Mouse (Mus musculus): ENCODE data around the gene Ell. TPM values are rescaled to one million over a fixed set of nuclear protein-coding genes. Genes with fewer than 3 reads are reported as not detected.

Ell gene
- 21.8 and 22.2 TPM in 2 replicates for polyA plus RNA-seq (2014; fragmentation: Nextera tagmentation; extraction: Ambion mirVana)

DNA sequence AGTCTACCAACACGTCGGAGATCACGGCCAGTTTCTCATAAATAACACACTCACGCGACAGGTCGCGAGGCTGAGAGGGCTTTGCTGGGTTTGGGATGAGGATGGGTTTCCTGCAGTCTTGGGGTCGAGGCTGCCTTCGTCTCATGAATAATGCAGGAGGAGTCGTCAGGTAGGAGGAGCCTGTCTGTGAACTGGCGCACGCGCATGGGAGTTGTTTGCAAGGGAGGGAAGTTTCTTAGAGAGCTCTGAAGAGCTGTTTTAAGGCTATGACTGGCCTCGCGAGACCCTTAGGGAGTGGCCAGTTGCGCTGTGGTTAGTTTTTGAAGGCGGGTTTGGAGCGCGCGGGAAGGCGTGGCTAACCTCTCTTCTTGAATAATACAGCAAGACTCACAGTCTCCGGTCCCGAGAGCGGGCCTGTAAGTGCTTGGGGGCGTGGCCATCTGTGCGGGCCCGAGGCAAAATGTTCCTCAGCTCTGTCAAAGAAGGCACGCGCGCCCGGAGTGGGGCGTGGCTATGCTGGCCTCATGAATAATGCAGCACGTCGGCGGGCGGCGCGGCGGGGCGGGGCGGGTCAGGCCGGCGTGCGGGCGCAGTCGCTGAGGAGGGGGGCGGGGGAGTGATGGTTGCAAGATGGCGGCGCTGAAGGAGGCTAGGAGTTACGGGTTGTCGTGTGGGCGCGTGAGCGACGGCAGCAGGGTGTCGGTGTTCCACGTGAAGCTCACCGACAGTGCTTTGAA lies at the start of gene Ell:
Ell (plus strand) TSS at position 381 of the 737 bp plus-strand sequence.
- H3K27me3 ChIP-seq (ENCODE audit: control insufficient read depth, insufficient read depth, low read length) = no peaks in the 10 kb centered on the region
- peak; percentile 90 for ATAC-seq (replicated peaks; ENCODE audit: low FRiP score)
- peak within 1 kb of the TSS; percentile 96 for H3K4me2 ChIP-seq (ENCODE audit: low read depth, low read length, severe bottlenecking)
- under 1% methylated on average over 58 of the region's 58 CpGs for WGBS
- no peaks in the 10 kb centered on the region for H3K9me3 ChIP-seq (ENCODE audit: control insufficient read depth, low read length)
- H3K9ac ChIP-seq (ENCODE audit: low read length) = peak within 1 kb of the TSS; percentile 85
- peak within 1 kb of the TSS; percentile 85 for H3K27ac ChIP-seq (ENCODE audit: low read depth, low read length)
- H3K36me3 ChIP-seq (ENCODE audit: control insufficient read depth, insufficient read depth, low read length) = no peaks in the 10 kb centered on the region
- peak within 1 kb of the TSS; percentile 78 for H3K4me3 ChIP-seq (ENCODE audit: low read depth, low read length)
- DNase-seq (ENCODE audit: low spot score) = peak; percentile 100
- H3K4me1 ChIP-seq (replicated peaks; ENCODE audit: control insufficient read depth, insufficient read depth, low read length) = peaks cover 9% of the 10 kb centered on the region; the same call in 1 of the 2 replicates

DNA sequence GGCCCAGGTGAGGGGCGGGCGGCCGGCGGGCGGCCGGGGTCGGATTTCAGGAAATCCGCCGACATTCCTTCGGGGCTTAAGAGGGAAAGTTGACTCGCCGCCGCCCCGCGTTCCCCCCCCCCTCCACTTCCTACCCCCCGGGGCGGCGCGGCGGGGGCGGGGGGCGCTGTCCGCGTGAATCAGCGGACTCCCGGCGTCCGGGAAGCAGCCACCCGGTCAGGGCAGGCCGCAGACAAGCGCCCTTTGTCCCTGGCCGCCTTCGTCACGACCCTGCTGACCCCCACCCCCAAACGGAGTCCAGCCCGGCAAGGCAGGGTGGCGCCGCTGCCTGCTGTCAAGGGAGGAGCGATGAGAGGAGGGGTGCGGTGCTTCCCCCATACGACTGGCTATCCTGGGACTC lies 49.7 kb upstream of the Ell start:
- 2% methylated on average over 28 of the region's 41 CpGs for WGBS
- no peak for ATAC-seq (replicated peaks; ENCODE audit: low FRiP score)

GRCm38 (mm10) chr8:70490061-70490879 lies 49.0 kb upstream of the Ell start:
- H3K9ac ChIP-seq (ENCODE audit: low read length) = no peak overlapping the region
- peaks cover 96% of the 10 kb centered on the region for H3K27me3 ChIP-seq (ENCODE audit: control insufficient read depth, insufficient read depth, low read length)
- ATAC-seq (replicated peaks; ENCODE audit: low FRiP score) (no peak), DNase-seq (ENCODE audit: low spot score) (no peak)
- H3K27ac ChIP-seq (ENCODE audit: low read depth, low read length) = no peak overlapping the region
- H3K9me3 ChIP-seq (ENCODE audit: control insufficient read depth, low read length) = no peaks in the 10 kb centered on the region
- H3K4me1 ChIP-seq (replicated peaks; ENCODE audit: control insufficient read depth, insufficient read depth, low read length) = peaks cover 27% of the 10 kb centered on the region
- no peak overlapping the region for H3K4me3 ChIP-seq (ENCODE audit: low read depth, low read length)
- 8% methylated on average over 10 of the region's 10 CpGs for WGBS
- no peak overlapping the region for H3K4me2 ChIP-seq (ENCODE audit: low read depth, low read length, severe bottlenecking)
- H3K36me3 ChIP-seq (ENCODE audit: control insufficient read depth, insufficient read depth, low read length) = no peaks in the 10 kb centered on the region

More for the DNA sequence above, 49.7 kb upstream of the Ell start:
- H3K4me1 ChIP-seq (replicated peaks; ENCODE audit: control insufficient read depth, insufficient read depth, low read length) = peaks cover 27% of the 10 kb centered on the region
- peak overlapping the region; percentile 31 for H3K4me2 ChIP-seq (ENCODE audit: low read depth, low read length, severe bottlenecking)
- no peaks in the 10 kb centered on the region for H3K9me3 ChIP-seq (ENCODE audit: control insufficient read depth, low read length)
- DNase-seq (ENCODE audit: low spot score) = no peak
- H3K9ac ChIP-seq (ENCODE audit: low read length) = no peak overlapping the region
- peak overlapping the region; percentile 18 for H3K4me3 ChIP-seq (ENCODE audit: low read depth, low read length)
- no peak overlapping the region for H3K27ac ChIP-seq (ENCODE audit: low read depth, low read length)
- H3K27me3 ChIP-seq (ENCODE audit: control insufficient read depth, insufficient read depth, low read length) = peaks cover 96% of the 10 kb centered on the region
- H3K36me3 ChIP-seq (ENCODE audit: control insufficient read depth, insufficient read depth, low read length) = no peaks in the 10 kb centered on the region

- no peaks in the 10 kb centered on the region for H3K36me3 ChIP-seq (ENCODE audit: control insufficient read depth, insufficient read depth, low read length)
- DNase-seq (ENCODE audit: low spot score) (no peak), ATAC-seq (replicated peaks; ENCODE audit: low FRiP score) (no peak)
- H3K9me3 ChIP-seq (ENCODE audit: control insufficient read depth, low read length) = no peaks in the 10 kb centered on the region
- no peak overlapping the region for H3K4me3 ChIP-seq (ENCODE audit: low read depth, low read length)
- H3K9ac ChIP-seq (ENCODE audit: low read length) = no peak overlapping the region
- no peak overlapping the region for H3K27ac ChIP-seq (ENCODE audit: low read depth, low read length)
- peaks cover 98% of the 10 kb centered on the region for H3K27me3 ChIP-seq (ENCODE audit: control insufficient read depth, insufficient read depth, low read length)
- no peak overlapping the region for H3K4me2 ChIP-seq (ENCODE audit: low read depth, low read length, severe bottlenecking)
- H3K4me1 ChIP-seq (replicated peaks; ENCODE audit: control insufficient read depth, insufficient read depth, low read length) = peaks cover 30% of the 10 kb centered on the region
- under 1% methylated on average over 20 of the region's 20 CpGs for WGBS
Observed at GRCm38 (mm10) chr8:70490880-70491495, 48.3 kb upstream of the Ell start.

- Histone ChIP-seq H3K4me2 (ENCODE audit: low read depth, low read length, severe bottlenecking) (peak within 1 kb of the TSS; percentile 42), H3K9ac (ENCODE audit: low read length) (no peak within 1 kb of the TSS), H3K36me3 (ENCODE audit: control insufficient read depth, insufficient read depth, low read length) (no peaks in the 10 kb centered on the region), H3K27me3 (ENCODE audit: control insufficient read depth, insufficient read depth, low read length) (peaks cover 98% of the 10 kb centered on the region), H3K4me1 (replicated peaks; ENCODE audit: control insufficient read depth, insufficient read depth, low read length) (peaks cover 24% of the 10 kb centered on the region), H3K4me3 (ENCODE audit: low read depth, low read length) (peak within 1 kb of the TSS; percentile 29), H3K27ac (ENCODE audit: low read depth, low read length) (no peak within 1 kb of the TSS), H3K9me3 (ENCODE audit: control insufficient read depth, low read length) (no peaks in the 10 kb centered on the region)
- ATAC-seq (replicated peaks; ENCODE audit: low FRiP score) = no peak
- WGBS = under 1% methylated on average over 62 of the region's 93 CpGs
- no peak for DNase-seq (ENCODE audit: low spot score)
Observed at GRCm38 (mm10) chr8:70492664-70493640, 46.3 kb upstream of the Ell start, which contains the start of gene Crlf1. Gene Crlf1 (plus strand): TSS chr8:70493158.

GRCm38 (mm10) chr8:70493692-70494415 lies 45.4 kb upstream of the Ell start:
- peaks cover 98% of the 10 kb centered on the region for H3K27me3 ChIP-seq (ENCODE audit: control insufficient read depth, insufficient read depth, low read length)
- no peak for DNase-seq (ENCODE audit: low spot score)
- H3K9ac ChIP-seq (ENCODE audit: low read length) = no peak overlapping the region
- H3K4me1 ChIP-seq (replicated peaks; ENCODE audit: control insufficient read depth, insufficient read depth, low read length) = peaks cover 17% of the 10 kb centered on the region
- peak overlapping the region; percentile 42 for H3K4me2 ChIP-seq (ENCODE audit: low read depth, low read length, severe bottlenecking)
- no peaks in the 10 kb centered on the region for H3K36me3 ChIP-seq (ENCODE audit: control insufficient read depth, insufficient read depth, low read length)
- peak overlapping the region; percentile 29; the same call in 1 of the 2 replicates for H3K4me3 ChIP-seq (ENCODE audit: low read depth, low read length)
- no peak overlapping the region for H3K27ac ChIP-seq (ENCODE audit: low read depth, low read length)
- no peaks in the 10 kb centered on the region for H3K9me3 ChIP-seq (ENCODE audit: control insufficient read depth, low read length)
- WGBS = 2% methylated on average over 47 of the region's 47 CpGs
- no peak for ATAC-seq (replicated peaks; ENCODE audit: low FRiP score)

DNA sequence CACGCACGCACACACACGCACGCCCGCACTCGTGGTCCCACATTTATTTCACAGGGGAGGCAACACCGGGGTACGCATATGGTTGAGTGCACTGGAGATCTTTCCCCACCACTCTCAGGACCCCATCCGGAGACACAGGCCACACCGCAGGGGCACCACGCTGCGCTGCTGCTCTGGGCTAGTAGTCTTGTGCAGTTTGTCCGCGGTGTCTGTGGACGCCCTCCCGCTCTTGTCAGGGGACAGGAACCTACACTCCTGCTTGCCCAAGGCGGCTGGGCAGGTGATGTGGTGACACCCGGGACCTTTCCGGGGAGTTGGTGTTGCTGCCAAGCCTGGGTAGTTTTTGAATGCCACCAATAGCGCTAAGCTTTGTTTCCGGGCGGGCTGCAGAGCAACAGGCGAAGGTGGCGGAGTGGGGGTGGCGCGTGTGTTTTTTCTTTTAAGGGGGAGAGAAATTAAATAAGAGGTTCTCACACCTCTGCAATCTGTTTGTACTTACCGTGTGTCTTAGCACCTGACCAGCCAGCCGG lies 44.8 kb upstream of the Ell start:
- no peak for DNase-seq (ENCODE audit: low spot score)
- Histone ChIP-seq H3K9ac (ENCODE audit: low read length) (no peak overlapping the region), H3K4me2 (ENCODE audit: low read depth, low read length, severe bottlenecking) (no peak overlapping the region), H3K27ac (ENCODE audit: low read depth, low read length) (no peak overlapping the region), H3K4me3 (ENCODE audit: low read depth, low read length) (no peak overlapping the region; the same call in 1 of the 2 replicates), H3K9me3 (ENCODE audit: control insufficient read depth, low read length) (no peaks in the 10 kb centered on the region), H3K36me3 (ENCODE audit: control insufficient read depth, insufficient read depth, low read length) (no peaks in the 10 kb centered on the region), H3K4me1 (replicated peaks; ENCODE audit: control insufficient read depth, insufficient read depth, low read length) (peaks cover 13% of the 10 kb centered on the region), H3K27me3 (ENCODE audit: control insufficient read depth, insufficient read depth, low read length) (peaks cover 96% of the 10 kb centered on the region)
- 2% methylated on average over 28 of the region's 28 CpGs for WGBS
- no peak for ATAC-seq (replicated peaks; ENCODE audit: low FRiP score)

Measured in forebrain, embryonic 11.5 days (tissue).